Mouse (Mus musculus) bone marrow macrophage, adult 2 months (primary cell): ENCODE measurements around the gene Ncf1.

Experiments
- CTCF ChIP-seq: IDR thresholded peaks from 2 replicates; pipeline ENCODE4 v1.5.1; 2012; ENCODE audit warnings: low read depth, mild to moderate bottlenecking, low read length, moderate library complexity
- POLR2A ChIP-seq: IDR thresholded peaks from 2 replicates; pipeline ENCODE4 v1.6.1; 2012; ENCODE audit warnings: mild to moderate bottlenecking, low read depth, low read length, borderline replicate concordance

DNA sequence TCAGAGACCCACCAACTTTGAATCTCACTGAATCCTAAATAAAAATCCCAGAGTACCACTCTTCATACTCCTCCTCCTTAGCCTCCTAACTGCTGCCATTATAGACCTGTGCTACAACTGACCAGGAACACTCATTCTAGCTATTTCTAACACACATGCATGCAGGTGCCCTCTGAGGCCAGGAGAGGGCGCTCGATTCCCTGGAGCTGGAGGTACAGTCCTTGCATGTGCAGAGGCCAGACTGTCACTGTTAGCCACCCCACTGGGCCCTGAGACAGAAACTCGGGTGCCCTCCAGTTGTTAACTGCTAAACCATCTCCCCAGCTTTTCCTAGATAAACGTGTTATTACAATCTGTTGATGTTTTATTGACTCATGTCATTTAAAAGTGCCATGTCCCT is 56.2 kb downstream of the Ncf1 start:
- TF ChIP-seq CTCF (peak; percentile 87), POLR2A (no peak)
